Mouse (Mus musculus) stomach, embryonic 14.5 days (tissue): ENCODE data around the gene Tedc1. TPM values are rescaled to one million over a fixed set of nuclear protein-coding genes. Genes with fewer than 3 reads are reported as not detected.
A peak's percentile ranks its signal among the peaks of the same experiment; 100 is the strongest.

ENCODE experiments used
- ATAC-seq: fragments of 200-750 bp; cut with Nextera tagmentation; 2 replicates; pipeline ENCODE4 v1.8.0; 2017; ENCODE audit warnings: low read depth, moderate TSS enrichment; ENCODE audit not compliant: insufficient number of reproducible peaks, insufficient read depth, low FRiP score
- H3K27ac ChIP-seq: fragments of 300-500 bp; sonication (generic); 2 replicates; pipeline ENCODE4 v1.5.1; 2014; ENCODE audit warnings: mild to moderate bottlenecking, low read length, moderate library complexity, mixed read lengths
- H3K27me3 ChIP-seq: fragments of 300-500 bp; sonication (generic); 2 replicates; pipeline ENCODE4 v1.6.1; 2014; ENCODE audit warnings: low read length, control low read depth, mixed read lengths; ENCODE audit not compliant: control insufficient read depth, insufficient read depth
- H3K36me3 ChIP-seq: fragments of 300-500 bp; sonication (generic); 2 replicates; pipeline ENCODE4 v1.6.1; 2014; ENCODE audit warnings: mild to moderate bottlenecking, control low read depth, low read length, moderate library complexity, mixed read lengths; ENCODE audit not compliant: control insufficient read depth, insufficient read depth
- H3K4me1 ChIP-seq: fragments of 300-500 bp; sonication (generic); 2 replicates; pipeline ENCODE4 v1.6.1; 2014; ENCODE audit warnings: low read length, control low read depth, mixed read lengths; ENCODE audit not compliant: control insufficient read depth, insufficient read depth
- H3K4me2 ChIP-seq: fragments of 300-500 bp; sonication (generic); replicated peaks from 2 replicates; pipeline ENCODE4 v1.6.1; 2014; ENCODE audit warnings: low read depth, low read length, control low read depth
- H3K4me3 ChIP-seq: fragments of 300-500 bp; sonication (generic); 2 replicates; pipeline ENCODE4 v1.5.1; 2014; ENCODE audit warnings: low read depth, low read length, control low read depth
- H3K9ac ChIP-seq: fragments of 300-500 bp; sonication (generic); replicated peaks from 2 replicates; pipeline ENCODE4 v1.6.1; 2014; ENCODE audit warnings: low read depth, mild to moderate bottlenecking, control low read depth, low read length, moderate library complexity, mixed read lengths
- H3K9me3 ChIP-seq: fragments of 300-500 bp; sonication (generic); 2 replicates; pipeline ENCODE4 v1.6.1; 2016; ENCODE audit warnings: low read depth, low read length, control low read depth; ENCODE audit not compliant: control insufficient read depth
- WGBS: fragments of 180-500 bp; shearing (Covaris S2); extraction: QIAGEN DNeasy Blood & Tissue Kit; methylation state at CpG from one replicate; pipeline ENCODE4 v1.1.7; 2014; 5-methylcytosine and 5-hydroxymethylcytosine counted together
- polyA plus RNA-seq: library from polyadenylated mRNA; unstranded; fragments of >200 nt; fragmentation: Nextera tagmentation; extraction: Ambion mirVana; gene quantifications from 2 replicates; pipeline ENCODE4 v1.2.1, GENCODE M21; 2014

The Tedc1 gene
- polyA plus RNA-seq, 1 experiment from 2014 or later: 34.7 TPM

DNA sequence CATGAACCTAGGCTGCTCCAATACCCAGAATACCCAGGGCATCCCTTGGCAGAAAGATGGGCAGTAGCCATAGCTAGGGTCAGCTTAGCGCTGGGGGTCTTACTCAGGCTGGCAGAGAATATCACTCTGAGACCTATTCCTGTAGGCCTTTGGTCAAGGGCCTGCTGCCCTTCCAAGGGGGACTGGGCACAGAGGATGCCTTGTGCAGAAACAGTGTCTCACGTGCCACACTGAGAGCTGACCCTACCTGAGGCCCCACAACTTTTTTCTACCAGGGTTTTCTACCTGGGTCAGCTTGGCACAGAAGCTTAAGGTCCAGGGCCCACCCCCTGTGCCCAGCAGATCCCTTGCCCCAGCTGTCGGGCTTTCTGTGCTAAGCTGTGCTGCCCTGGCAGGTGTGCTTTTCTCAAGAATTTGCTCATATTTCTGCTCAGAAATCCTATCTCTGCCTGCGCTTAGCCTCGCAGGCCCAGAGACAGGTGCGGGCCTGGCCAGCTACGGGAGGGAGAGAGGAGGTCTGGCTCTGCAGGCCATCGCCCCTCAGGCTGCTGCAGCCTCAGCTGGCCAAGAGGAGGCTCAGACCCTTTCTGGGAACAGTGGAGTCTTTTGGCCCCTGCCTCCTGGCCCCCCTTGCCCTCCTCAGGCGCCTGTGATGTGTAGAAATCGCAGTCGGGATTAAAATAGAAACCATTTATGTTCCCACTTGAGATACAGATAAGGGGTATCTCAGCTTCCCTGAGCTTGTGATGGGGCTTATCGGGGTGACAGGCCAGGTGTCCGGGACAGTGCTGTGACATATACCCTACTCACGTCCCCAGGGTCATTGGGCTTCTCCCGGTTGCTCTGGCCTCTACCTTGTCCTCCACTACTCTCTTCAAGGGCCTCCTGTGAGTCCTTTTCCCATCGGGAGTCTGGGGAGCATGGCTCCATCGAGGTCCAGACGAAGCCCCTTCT lies 18.7 kb upstream of the Tedc1 start:
- Histone ChIP-seq H3K4me2 (no peak overlapping the region), H3K4me1 (peaks cover 21% of the 10 kb centered on the region), H3K9ac (no peak overlapping the region), H3K27me3 (peaks cover 3% of the 10 kb centered on the region; the same call in 1 of the 2 replicates), H3K36me3 (peaks cover 55% of the 10 kb centered on the region), H3K27ac (no peak overlapping the region), H3K4me3 (no peak overlapping the region), H3K9me3 (no peaks in the 10 kb centered on the region)
- no peak for ATAC-seq
- WGBS: 88% methylated on average over 18 of the region's 18 CpGs

GRCm38 (mm10) chr12:113138291-113138690 lies 17.9 kb upstream of the Tedc1 start:
- ATAC-seq: no peak
- WGBS: 79% methylated on average over 6 of the region's 6 CpGs
- Histone ChIP-seq H3K27me3 (peaks cover 3% of the 10 kb centered on the region; the same call in 1 of the 2 replicates), H3K36me3 (peaks cover 47% of the 10 kb centered on the region), H3K4me2 (no peak overlapping the region), H3K9ac (no peak overlapping the region), H3K9me3 (no peaks in the 10 kb centered on the region), H3K4me1 (peaks cover 28% of the 10 kb centered on the region), H3K27ac (no peak overlapping the region), H3K4me3 (no peak overlapping the region)

DNA sequence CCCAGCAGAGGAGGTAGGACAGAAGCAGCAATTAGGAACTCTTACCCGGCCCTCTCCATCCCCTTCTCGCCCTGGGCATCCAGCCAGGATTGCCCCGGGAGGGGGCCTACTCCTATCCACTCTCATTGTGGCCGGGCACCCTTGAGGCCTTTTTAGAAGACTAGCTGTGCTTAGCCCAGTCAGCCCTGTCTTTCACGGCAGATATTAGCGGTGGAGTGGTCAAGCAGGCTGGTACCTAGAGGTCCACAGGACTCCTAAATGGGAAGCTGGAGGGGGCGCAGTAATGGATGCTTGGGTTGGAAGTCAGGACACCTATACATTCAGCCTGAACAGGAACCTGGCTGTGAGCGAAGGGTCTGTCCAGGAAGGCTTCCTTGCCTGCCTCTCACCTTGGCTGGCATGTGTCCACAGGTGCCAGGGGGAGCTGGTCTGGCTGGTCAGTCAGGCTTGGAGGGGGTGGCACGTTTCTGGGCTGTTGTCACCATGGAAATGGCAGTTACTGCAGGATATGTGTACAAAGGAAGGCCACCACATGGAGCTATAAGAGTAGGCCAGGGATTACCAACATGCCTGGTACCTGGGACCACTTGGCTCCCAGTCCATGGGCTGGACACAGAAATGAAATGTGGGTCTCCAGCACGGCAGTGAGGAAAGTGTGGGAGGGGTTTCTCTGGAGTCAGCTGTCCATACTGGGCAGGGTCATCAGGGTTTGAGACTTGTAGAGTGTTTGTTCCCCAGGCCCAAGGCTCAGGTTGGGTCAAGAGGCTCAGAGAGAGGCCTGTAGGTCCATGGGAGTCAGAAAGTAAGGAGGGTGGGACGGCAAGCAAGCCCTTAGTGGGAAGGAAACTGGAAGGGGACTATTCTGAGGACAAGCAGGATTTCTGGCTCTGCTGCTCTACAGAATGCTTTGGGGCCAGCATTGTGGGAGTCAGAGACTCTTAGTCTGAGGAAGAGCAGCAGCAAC lies 17.0 kb upstream of the Tedc1 start:
- Histone ChIP-seq H3K4me3 (peak overlapping the region; percentile 42), H3K36me3 (peaks cover 38% of the 10 kb centered on the region), H3K27me3 (peaks cover 3% of the 10 kb centered on the region; the same call in 1 of the 2 replicates), H3K4me2 (peak overlapping the region; percentile 61), H3K9ac (no peak overlapping the region; the same call in 1 of the 2 replicates), H3K4me1 (peaks cover 28% of the 10 kb centered on the region), H3K27ac (no peak overlapping the region; the same call in 1 of the 2 replicates), H3K9me3 (no peaks in the 10 kb centered on the region)
- ATAC-seq: no peak
- 47% methylated on average over 11 of the region's 11 CpGs for WGBS

DNA sequence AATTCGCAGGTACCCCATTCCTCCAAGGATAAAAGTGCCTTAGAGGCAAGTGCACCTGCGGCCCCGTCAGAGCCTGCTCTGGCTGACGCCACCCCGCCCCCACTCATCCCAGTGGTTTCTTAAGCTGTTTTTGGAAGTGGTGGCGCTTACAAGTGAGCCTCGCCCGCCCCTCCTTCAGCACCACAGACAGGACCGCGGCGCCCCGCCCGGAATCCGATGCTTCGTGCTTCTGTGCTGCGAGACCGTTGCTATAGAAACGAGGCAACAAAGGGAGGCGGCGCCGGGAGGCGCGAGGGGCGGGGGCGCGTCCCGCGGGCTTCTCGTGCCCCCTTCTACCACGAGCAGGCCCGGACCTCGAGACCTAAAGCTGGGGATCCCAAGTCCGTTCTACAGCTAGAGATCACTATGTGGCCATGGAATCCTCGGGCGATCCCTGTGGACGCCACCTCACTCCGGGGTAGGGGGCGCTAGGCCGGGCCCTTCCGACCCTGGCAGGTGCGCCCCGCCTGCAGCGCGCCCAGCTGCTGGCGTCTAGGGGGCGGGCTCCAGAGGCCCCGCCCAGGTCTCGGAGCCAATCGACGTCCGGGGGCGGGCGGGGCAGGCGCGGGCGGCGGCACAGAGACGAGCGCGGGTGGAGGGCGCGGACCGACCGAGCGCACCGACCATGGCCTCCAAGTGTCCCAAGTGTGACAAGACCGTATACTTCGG lies 16.2 kb upstream of the Tedc1 start, which contains the start of gene Crip2:
Gene Crip2, plus strand, starts transcription at position 329 of the 708 bp plus-strand sequence.
- H3K27ac ChIP-seq: no peak within 1 kb of the TSS; the same call in 1 of the 2 replicates
- H3K4me1 ChIP-seq: peaks cover 28% of the 10 kb centered on the region
- under 1% methylated on average over 68 of the region's 68 CpGs for WGBS
- peak within 1 kb of the TSS; percentile 61 for H3K4me2 ChIP-seq
- peak; percentile 83 for ATAC-seq
- H3K4me3 ChIP-seq: peak within 1 kb of the TSS; percentile 42
- H3K36me3 ChIP-seq: peaks cover 30% of the 10 kb centered on the region
- H3K9me3 ChIP-seq: no peaks in the 10 kb centered on the region
- H3K9ac ChIP-seq: peak within 1 kb of the TSS; percentile 15; the same call in 1 of the 2 replicates
- H3K27me3 ChIP-seq: peaks cover 3% of the 10 kb centered on the region; the same call in 1 of the 2 replicates

- Histone ChIP-seq H3K36me3 (peaks cover 22% of the 10 kb centered on the region), H3K4me2 (peak overlapping the region; percentile 61), H3K27me3 (peaks cover 3% of the 10 kb centered on the region; the same call in 1 of the 2 replicates), H3K4me3 (peak overlapping the region; percentile 42), H3K4me1 (peaks cover 28% of the 10 kb centered on the region), H3K27ac (no peak overlapping the region; the same call in 1 of the 2 replicates), H3K9me3 (no peaks in the 10 kb centered on the region), H3K9ac (peak overlapping the region; percentile 15; the same call in 1 of the 2 replicates)
- peak; percentile 34 for ATAC-seq
- WGBS: 3% methylated on average over 49 of the region's 49 CpGs
Measured at GRCm38 (mm10) chr12:113140616-113141411, 15.4 kb upstream of the Tedc1 start.

GRCm38 (mm10) chr12:113141531-113141973 lies 14.7 kb upstream of the Tedc1 start:
- H3K4me3 ChIP-seq: peak overlapping the region; percentile 42; the same call in 1 of the 2 replicates
- peak overlapping the region; percentile 61 for H3K4me2 ChIP-seq
- H3K4me1 ChIP-seq: peaks cover 32% of the 10 kb centered on the region
- 60% methylated on average over 8 of the region's 8 CpGs for WGBS
- no peaks in the 10 kb centered on the region for H3K9me3 ChIP-seq
- no peak overlapping the region for H3K9ac ChIP-seq
- no peak for ATAC-seq
- peaks cover 3% of the 10 kb centered on the region; the same call in 1 of the 2 replicates for H3K27me3 ChIP-seq
- H3K36me3 ChIP-seq: peaks cover 15% of the 10 kb centered on the region
- peak overlapping the region; percentile 59; the same call in 1 of the 2 replicates for H3K27ac ChIP-seq
